Mouse (Mus musculus): Measurements from ENCODE around the gene Zw10. TPM values are rescaled to one million over a fixed set of nuclear protein-coding genes. Genes with fewer than 3 reads are reported as not detected.

Zw10 gene
- polyA plus RNA-seq, 1 experiment from 2014 or later, result 29.7 TPM

DNA sequence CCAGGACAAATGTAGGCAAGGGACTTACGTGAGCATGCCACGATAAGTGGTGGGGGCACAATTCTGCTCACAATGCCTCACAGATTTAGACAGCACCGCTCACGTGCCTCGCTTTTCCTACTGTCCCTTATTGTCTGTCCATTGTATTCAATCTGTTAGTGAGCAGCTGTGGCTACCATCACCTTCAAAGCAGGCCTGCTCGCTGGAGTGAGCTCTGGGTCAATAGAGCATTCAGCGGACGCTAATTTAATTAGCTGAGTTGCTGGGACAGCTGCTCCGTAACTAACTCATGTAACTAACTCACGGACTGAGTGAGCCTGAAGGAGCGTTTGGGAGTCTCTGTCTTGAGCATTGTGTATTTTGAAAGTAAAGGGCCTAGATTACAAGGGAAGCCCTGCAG is 31.9 kb downstream of the Zw10 start:
- ATAC-seq, result peak; percentile 62; the same call in 1 of the 2 replicates
- H3K9me3 ChIP-seq, result no peaks in the 10 kb centered on the region
- no peaks in the 10 kb centered on the region for H3K27me3 ChIP-seq
- 10% methylated on average over 11 of the region's 11 CpGs for WGBS
- no peaks in the 10 kb centered on the region for H3K36me3 ChIP-seq
- no peak overlapping the region for H3K4me2 ChIP-seq (replicated peaks)
- peaks cover 8% of the 10 kb centered on the region for H3K4me1 ChIP-seq (replicated peaks)
- no peak overlapping the region for H3K9ac ChIP-seq (replicated peaks)
- H3K4me3 ChIP-seq (replicated peaks), result no peak overlapping the region
- H3K27ac ChIP-seq, result no peak overlapping the region

DNA sequence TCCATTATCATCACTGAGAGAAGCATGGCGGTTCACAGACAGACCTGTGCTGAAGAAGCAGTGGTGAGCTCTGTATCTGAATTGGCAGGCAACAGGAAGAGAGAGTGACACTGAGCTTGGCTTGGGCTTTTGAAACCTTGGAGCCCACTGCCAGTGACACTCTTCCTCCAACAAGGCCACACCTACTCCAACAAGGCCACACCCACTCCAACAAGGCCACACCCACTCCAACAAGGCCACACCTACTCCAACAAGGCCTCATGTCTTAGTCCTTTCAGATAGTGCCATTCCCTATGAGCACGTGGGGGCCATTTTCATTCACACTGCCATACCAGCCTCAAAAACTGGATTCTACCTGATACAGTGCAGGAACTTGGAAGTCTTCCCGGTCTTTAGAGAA is 43.5 kb downstream of the Zw10 start:
- no peak overlapping the region for H3K27ac ChIP-seq
- 89% methylated on average over 3 of the region's 3 CpGs for WGBS
- no peaks in the 10 kb centered on the region for H3K27me3 ChIP-seq
- peaks cover 12% of the 10 kb centered on the region for H3K4me1 ChIP-seq (replicated peaks)
- H3K4me3 ChIP-seq (replicated peaks), result no peak overlapping the region
- H3K9me3 ChIP-seq, result no peaks in the 10 kb centered on the region
- no peak overlapping the region for H3K4me2 ChIP-seq (replicated peaks)
- H3K9ac ChIP-seq (replicated peaks), result no peak overlapping the region
- H3K36me3 ChIP-seq, result no peaks in the 10 kb centered on the region
- no peak for ATAC-seq

DNA sequence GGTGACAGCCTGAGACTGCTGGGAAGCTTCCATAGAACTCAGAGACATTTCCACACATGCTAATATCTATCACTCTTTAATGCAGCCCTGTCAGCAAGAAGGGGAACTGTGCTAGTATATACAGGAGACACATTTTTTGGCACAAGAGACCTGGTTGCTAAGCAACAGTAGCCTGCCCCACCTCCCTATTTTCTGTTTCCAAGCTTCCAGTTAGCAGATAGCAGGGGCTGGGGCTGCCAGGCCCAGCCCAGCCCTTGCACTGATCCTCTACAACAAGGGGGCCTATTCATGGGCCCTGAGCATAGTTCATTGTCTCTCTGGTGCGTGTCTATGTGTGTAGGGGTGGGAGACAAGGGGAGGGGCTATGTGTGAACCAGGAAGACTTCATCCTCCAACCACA is 46.9 kb downstream of the Zw10 start:
- WGBS, result 0% methylated on average over 1 of the region's 1 CpGs
- ATAC-seq, result peak; percentile 99
- H3K27ac ChIP-seq, result peak overlapping the region; percentile 51; the same call in 1 of the 2 replicates
- H3K36me3 ChIP-seq, result no peaks in the 10 kb centered on the region
- no peak overlapping the region for H3K9ac ChIP-seq (replicated peaks)
- no peak overlapping the region for H3K4me3 ChIP-seq (replicated peaks)
- no peaks in the 10 kb centered on the region for H3K27me3 ChIP-seq
- no peak overlapping the region for H3K4me2 ChIP-seq (replicated peaks)
- no peaks in the 10 kb centered on the region for H3K9me3 ChIP-seq
- H3K4me1 ChIP-seq (replicated peaks), result peaks cover 12% of the 10 kb centered on the region

DNA sequence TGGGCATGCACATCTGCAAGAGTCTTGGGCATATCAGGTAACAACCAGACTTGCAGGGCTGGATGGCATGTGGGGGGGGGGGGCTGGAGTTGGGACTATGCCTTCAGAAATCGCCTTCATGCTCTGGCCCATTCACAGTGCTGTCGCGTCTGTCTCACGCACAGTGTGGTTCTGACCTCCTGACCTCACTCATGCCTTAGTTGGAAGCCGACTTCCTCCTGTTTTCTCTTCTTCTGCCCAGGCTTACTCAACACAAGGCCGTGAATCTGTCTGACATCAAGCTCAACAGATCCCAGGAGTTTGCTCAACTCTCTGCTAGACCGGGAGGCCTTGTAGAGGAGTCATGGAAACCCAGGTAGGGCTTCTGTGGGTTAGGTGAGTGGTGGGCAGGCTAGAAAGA is 53.7 kb downstream of the Zw10 start:
- no peak for ATAC-seq
- Histone ChIP-seq H3K36me3 (no peaks in the 10 kb centered on the region), H3K4me3 (replicated peaks) (no peak overlapping the region), H3K9me3 (no peaks in the 10 kb centered on the region), H3K27me3 (no peaks in the 10 kb centered on the region), H3K27ac (no peak overlapping the region), H3K4me2 (replicated peaks) (no peak overlapping the region), H3K9ac (replicated peaks) (no peak overlapping the region), H3K4me1 (replicated peaks) (0 out of 2 replicates have a peak, but pooled peaks cover 3% of the 10 kb centered on the region)
- WGBS, result 52% methylated on average over 7 of the region's 7 CpGs

DNA sequence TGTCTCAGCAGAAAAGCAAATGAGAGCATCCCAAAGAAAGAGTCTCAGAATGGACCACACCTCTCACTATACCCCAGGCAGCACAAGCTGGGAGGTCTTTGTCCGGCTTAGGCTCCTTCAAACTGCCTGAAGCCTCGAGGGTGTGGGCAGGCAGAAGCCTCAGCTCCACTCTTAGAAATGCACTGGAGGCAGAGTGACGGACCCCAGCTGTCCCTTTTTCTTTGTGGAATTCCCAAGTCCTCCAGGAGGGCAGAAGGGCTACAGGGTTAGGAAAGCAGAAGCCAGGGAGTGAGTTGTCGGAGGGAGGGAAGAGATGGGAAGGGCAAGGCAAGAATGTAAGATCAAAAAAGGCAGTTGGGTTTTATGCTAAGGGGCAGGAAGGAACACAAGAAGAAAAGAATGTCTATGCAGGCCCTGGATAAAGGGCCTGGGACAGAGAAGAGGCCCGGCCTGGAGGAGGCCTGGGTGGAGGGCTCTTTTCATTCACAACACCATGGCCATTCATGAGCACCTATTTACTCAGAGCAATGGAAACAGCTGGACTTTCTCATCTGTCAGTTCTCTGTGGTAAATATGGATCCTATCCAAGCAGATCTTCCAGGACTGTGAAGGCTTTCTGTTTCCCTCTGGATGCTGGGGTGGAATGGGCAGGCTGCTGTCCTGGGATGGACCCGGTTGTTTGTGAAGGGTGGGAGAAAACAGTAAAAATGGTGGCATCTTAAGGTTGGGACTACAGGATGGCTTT is 55.2 kb downstream of the Zw10 start:
- Histone ChIP-seq H3K4me3 (replicated peaks) (no peak overlapping the region), H3K4me1 (replicated peaks) (0 out of 2 replicates have a peak, but pooled peaks cover 3% of the 10 kb centered on the region), H3K36me3 (no peaks in the 10 kb centered on the region), H3K27ac (no peak overlapping the region), H3K4me2 (replicated peaks) (no peak overlapping the region), H3K9me3 (no peaks in the 10 kb centered on the region), H3K9ac (replicated peaks) (no peak overlapping the region), H3K27me3 (no peaks in the 10 kb centered on the region)
- no peak for ATAC-seq
- 32% methylated on average over 6 of the region's 6 CpGs for WGBS

DNA sequence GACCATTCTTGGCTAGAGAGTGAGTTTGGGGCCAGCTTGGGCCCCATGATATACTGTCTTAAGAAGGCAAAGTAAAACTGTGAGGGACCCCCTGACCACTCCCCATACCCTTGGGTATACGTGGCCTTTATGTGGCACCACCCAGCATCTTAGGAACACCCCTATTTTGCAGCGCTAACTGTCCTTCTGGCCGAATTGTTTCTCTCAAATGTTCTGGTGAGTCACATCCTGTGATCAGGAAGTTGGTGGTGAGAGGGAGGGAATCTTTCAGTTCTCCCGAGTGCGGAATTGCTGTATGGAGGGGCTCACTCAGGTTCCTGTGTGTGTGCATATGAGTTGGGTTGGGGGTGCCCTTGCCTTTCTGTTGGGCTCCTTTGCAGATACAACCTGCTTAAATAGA is 55.9 kb downstream of the Zw10 start:
- WGBS, result 94% methylated on average over 5 of the region's 5 CpGs
- Histone ChIP-seq H3K4me3 (replicated peaks) (no peak overlapping the region), H3K27ac (no peak overlapping the region), H3K36me3 (no peaks in the 10 kb centered on the region), H3K4me1 (replicated peaks) (0 out of 2 replicates have a peak, but pooled peaks cover 3% of the 10 kb centered on the region), H3K27me3 (no peaks in the 10 kb centered on the region), H3K9ac (replicated peaks) (no peak overlapping the region), H3K4me2 (replicated peaks) (no peak overlapping the region), H3K9me3 (no peaks in the 10 kb centered on the region)
- ATAC-seq, result no peak

DNA sequence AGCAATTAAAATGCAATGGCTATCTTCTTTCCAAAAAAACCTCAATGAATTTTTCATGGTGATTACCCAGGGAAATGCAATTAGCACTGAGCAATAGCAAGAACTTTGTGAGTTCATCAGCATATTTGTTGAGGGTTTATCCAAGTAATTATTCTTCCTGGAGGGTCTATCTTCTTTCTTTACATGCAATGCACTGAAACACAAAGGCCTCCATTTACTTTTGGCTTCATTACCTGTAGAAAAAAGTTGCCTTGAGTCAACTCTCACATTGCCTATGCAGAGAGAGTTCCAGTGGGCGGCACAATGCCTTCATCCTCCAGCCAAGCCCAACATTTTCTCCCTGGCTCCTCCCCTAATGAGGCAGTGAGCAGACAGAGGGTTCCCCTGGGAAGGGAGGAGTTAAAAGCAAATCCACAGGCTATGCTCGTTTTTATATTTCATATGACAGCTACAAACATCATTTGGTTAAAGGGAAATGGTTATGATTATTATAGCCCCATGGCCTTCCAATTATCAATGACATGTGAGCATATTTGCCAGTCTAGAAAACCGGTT is 62.9 kb downstream of the Zw10 start:
- H3K4me3 ChIP-seq (replicated peaks), result no peak overlapping the region
- H3K36me3 ChIP-seq, result no peaks in the 10 kb centered on the region
- H3K4me2 ChIP-seq (replicated peaks), result no peak overlapping the region
- H3K27me3 ChIP-seq, result no peaks in the 10 kb centered on the region
- H3K9me3 ChIP-seq, result no peaks in the 10 kb centered on the region
- no peak for ATAC-seq
- no peak overlapping the region for H3K9ac ChIP-seq (replicated peaks)
- H3K27ac ChIP-seq, result no peak overlapping the region
- WGBS, result 40% methylated on average over 3 of the region's 3 CpGs
- H3K4me1 ChIP-seq (replicated peaks), result no peaks in the 10 kb centered on the region

DNA sequence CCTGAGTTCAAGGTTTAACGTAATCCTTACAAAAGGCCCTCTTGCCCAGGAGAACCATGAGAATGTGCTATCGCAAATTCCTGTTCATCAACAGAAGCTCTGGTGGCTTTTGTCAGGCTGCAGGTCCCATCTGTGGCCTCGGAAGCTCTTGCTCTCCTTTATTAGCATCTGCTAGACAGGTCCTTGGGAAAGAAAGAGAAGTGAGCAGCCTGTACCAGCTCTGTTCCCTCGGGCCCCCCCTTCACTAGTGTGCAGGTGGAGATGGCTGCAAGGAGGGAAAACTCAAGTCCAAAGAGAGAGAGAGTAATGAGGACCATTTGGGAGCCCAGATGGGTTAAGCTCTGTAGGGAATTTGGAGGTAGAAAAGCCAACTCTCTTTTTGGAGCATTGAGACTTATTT is 64.3 kb downstream of the Zw10 start:
- no peaks in the 10 kb centered on the region for H3K9me3 ChIP-seq
- no peaks in the 10 kb centered on the region for H3K36me3 ChIP-seq
- no peak overlapping the region for H3K27ac ChIP-seq
- H3K27me3 ChIP-seq, result no peaks in the 10 kb centered on the region
- H3K4me3 ChIP-seq (replicated peaks), result no peak overlapping the region
- H3K4me2 ChIP-seq (replicated peaks), result no peak overlapping the region
- WGBS, result 76% methylated on average over 4 of the region's 4 CpGs
- ATAC-seq, result no peak
- no peak overlapping the region for H3K9ac ChIP-seq (replicated peaks)
- no peaks in the 10 kb centered on the region for H3K4me1 ChIP-seq (replicated peaks)

DNA sequence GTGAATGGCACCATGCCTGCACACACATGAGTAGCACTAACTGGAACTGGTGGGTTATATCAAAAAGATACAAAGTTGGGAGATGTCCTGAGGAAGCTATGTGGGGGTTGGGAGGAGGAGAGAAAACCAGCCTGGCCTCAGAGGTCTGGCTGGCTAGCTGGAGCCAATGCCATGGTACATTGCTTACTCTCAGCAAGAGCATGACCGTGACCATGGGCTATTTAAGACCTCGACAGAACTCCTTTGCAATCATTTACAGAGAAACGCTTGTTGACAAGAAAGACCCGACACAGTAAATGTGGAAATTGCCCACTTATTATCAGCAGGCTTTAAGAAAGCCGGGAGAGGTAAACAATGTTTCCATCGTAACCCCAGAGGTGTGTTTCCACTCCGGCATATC is 70.3 kb downstream of the Zw10 start:
- 69% methylated on average over 7 of the region's 7 CpGs for WGBS
- no peak for ATAC-seq
- Histone ChIP-seq H3K36me3 (no peaks in the 10 kb centered on the region), H3K9ac (replicated peaks) (no peak overlapping the region), H3K4me3 (replicated peaks) (no peak overlapping the region), H3K4me1 (replicated peaks) (peaks cover 4% of the 10 kb centered on the region), H3K27me3 (no peaks in the 10 kb centered on the region), H3K4me2 (replicated peaks) (no peak overlapping the region), H3K9me3 (no peaks in the 10 kb centered on the region), H3K27ac (no peak overlapping the region)

Other genes starting within 250 kb of the Zw10 start
- 6.8 and 7.2 TPM in 2 replicates for gene Zbtb16, start 219.4 kb upstream of the Zw10 start, polyA plus RNA-seq (2015; fragmentation: Nextera tagmentation; extraction: Ambion mirVana)
- gene Htr3a, start 144.5 kb upstream of the Zw10 start, polyA plus RNA-seq (2015; fragmentation: Nextera tagmentation; extraction: Ambion mirVana), result 0.46 and 1.2 TPM in 2 replicates
- gene Htr3b, start 90.6 kb upstream of the Zw10 start, polyA plus RNA-seq (2015; fragmentation: Nextera tagmentation; extraction: Ambion mirVana), result not detected in 2 replicates
- gene Usp28, start 70.2 kb upstream of the Zw10 start, polyA plus RNA-seq (2015; fragmentation: Nextera tagmentation; extraction: Ambion mirVana), result 34.7 and 40.4 TPM in 2 replicates
- gene Tmprss5, start 25.6 kb downstream of the Zw10 start, polyA plus RNA-seq (2015; fragmentation: Nextera tagmentation; extraction: Ambion mirVana), result 2.3 and 2.4 TPM in 2 replicates
- not detected in 2 replicates for gene Gm4894, start 194.9 kb downstream of the Zw10 start, polyA plus RNA-seq (2015; fragmentation: Nextera tagmentation; extraction: Ambion mirVana)

Data from midbrain, embryonic 13.5 days (tissue).